Mouse (Mus musculus): ENCODE measurements around the gene Plekha8. TPM values are rescaled to one million over a fixed set of nuclear protein-coding genes. Genes with fewer than 3 reads are reported as not detected.
A peak's percentile ranks its signal among the peaks of the same experiment; 100 is the strongest.

Plekha8 gene
- polyA plus RNA-seq (2016; fragmentation: Nextera tagmentation; extraction: Ambion mirVana) = 24.6 and 26.3 TPM in 2 replicates

- Histone ChIP-seq H3K27ac (peak within 1 kb of the TSS; percentile 85), H3K27me3 (no peaks in the 10 kb centered on the region), H3K4me2 (peak within 1 kb of the TSS; percentile 71), H3K4me3 (replicated peaks) (peak within 1 kb of the TSS; percentile 89), H3K36me3 (no peaks in the 10 kb centered on the region), H3K9me3 (no peaks in the 10 kb centered on the region), H3K4me1 (replicated peaks) (peaks cover 38% of the 10 kb centered on the region), H3K9ac (replicated peaks) (peak within 1 kb of the TSS; percentile 87)
- peak; percentile 86 for ATAC-seq (ENCODE audit: insufficient number of reproducible peaks, insufficient read depth, low FRiP score, low TSS enrichment, low read depth)
- under 1% methylated on average over 48 of the region's 49 CpGs for WGBS
Observed at GRCm38 (mm10) chr6:54594469-54595329, at the start of gene Plekha8. Gene Plekha8 (plus strand): TSS chr6:54595111.

- no peaks in the 10 kb centered on the region for H3K36me3 ChIP-seq
- ATAC-seq (ENCODE audit: insufficient number of reproducible peaks, insufficient read depth, low FRiP score, low TSS enrichment, low read depth) = no peak
- no peak overlapping the region for H3K4me3 ChIP-seq (replicated peaks)
- peaks cover 18% of the 10 kb centered on the region for H3K4me1 ChIP-seq (replicated peaks)
- 73% methylated on average over 13 of the region's 13 CpGs for WGBS
- H3K9ac ChIP-seq (replicated peaks) = no peak overlapping the region
- no peak overlapping the region for H3K4me2 ChIP-seq
- no peak overlapping the region for H3K27ac ChIP-seq
- H3K27me3 ChIP-seq = no peaks in the 10 kb centered on the region
- no peaks in the 10 kb centered on the region for H3K9me3 ChIP-seq
Observed at GRCm38 (mm10) chr6:54548314-54549019, 46.4 kb upstream of the Plekha8 start.

GRCm38 (mm10) chr6:54549311-54549710, 45.6 kb upstream of the Plekha8 start:
- Histone ChIP-seq H3K36me3 (no peaks in the 10 kb centered on the region), H3K27me3 (no peaks in the 10 kb centered on the region), H3K27ac (no peak overlapping the region), H3K4me2 (no peak overlapping the region), H3K4me1 (replicated peaks) (peaks cover 24% of the 10 kb centered on the region), H3K9ac (replicated peaks) (no peak overlapping the region), H3K4me3 (replicated peaks) (no peak overlapping the region), H3K9me3 (no peaks in the 10 kb centered on the region)
- no peak for ATAC-seq (ENCODE audit: insufficient number of reproducible peaks, insufficient read depth, low FRiP score, low TSS enrichment, low read depth)
- WGBS = 45% methylated on average over 4 of the region's 4 CpGs

- Histone ChIP-seq H3K9me3 (no peaks in the 10 kb centered on the region), H3K36me3 (no peaks in the 10 kb centered on the region)
- WGBS = 70% methylated on average over 6 of the region's 7 CpGs
Observed at GRCm38 (mm10) chr6:54550801-54551323, 44.0 kb upstream of the Plekha8 start.

GRCm38 (mm10) chr6:54552721-54553413, 42.0 kb upstream of the Plekha8 start:
- H3K36me3 ChIP-seq = no peaks in the 10 kb centered on the region
- no peak overlapping the region for H3K27ac ChIP-seq
- 71% methylated on average over 9 of the region's 9 CpGs for WGBS
- no peak overlapping the region for H3K9ac ChIP-seq (replicated peaks)
- H3K4me2 ChIP-seq = no peak overlapping the region
- H3K27me3 ChIP-seq = no peaks in the 10 kb centered on the region
- H3K9me3 ChIP-seq = no peaks in the 10 kb centered on the region
- H3K4me1 ChIP-seq (replicated peaks) = peaks cover 19% of the 10 kb centered on the region
- H3K4me3 ChIP-seq (replicated peaks) = no peak overlapping the region
- no peak for ATAC-seq (ENCODE audit: insufficient number of reproducible peaks, insufficient read depth, low FRiP score, low TSS enrichment, low read depth)

More at GRCm38 (mm10) chr6:54550801-54551323, 44.0 kb upstream of the Plekha8 start:
- no peak overlapping the region for H3K27ac ChIP-seq
- no peak overlapping the region for H3K4me3 ChIP-seq (replicated peaks)
- H3K4me2 ChIP-seq = no peak overlapping the region
- H3K27me3 ChIP-seq = no peaks in the 10 kb centered on the region
- peaks cover 21% of the 10 kb centered on the region for H3K4me1 ChIP-seq (replicated peaks)
- H3K9ac ChIP-seq (replicated peaks) = no peak overlapping the region
- ATAC-seq (ENCODE audit: insufficient number of reproducible peaks, insufficient read depth, low FRiP score, low TSS enrichment, low read depth) = no peak

- Histone ChIP-seq H3K4me3 (replicated peaks) (no peak overlapping the region), H3K4me2 (no peak overlapping the region), H3K27me3 (no peaks in the 10 kb centered on the region), H3K9ac (replicated peaks) (no peak overlapping the region), H3K36me3 (no peaks in the 10 kb centered on the region), H3K4me1 (replicated peaks) (peaks cover 19% of the 10 kb centered on the region), H3K27ac (peak overlapping the region; percentile 82), H3K9me3 (no peaks in the 10 kb centered on the region)
- whole genome bisulfite sequencing = 82% methylated on average over 2 of the region's 2 CpGs
- no peak for ATAC-seq (ENCODE audit: insufficient number of reproducible peaks, insufficient read depth, low FRiP score, low TSS enrichment, low read depth)
Observed at GRCm38 (mm10) chr6:54553632-54554031, 41.3 kb upstream of the Plekha8 start.

- Histone ChIP-seq H3K36me3 (no peaks in the 10 kb centered on the region), H3K27ac (peak overlapping the region; percentile 82), H3K9me3 (no peaks in the 10 kb centered on the region), H3K4me1 (replicated peaks) (peaks cover 13% of the 10 kb centered on the region), H3K4me2 (no peak overlapping the region), H3K4me3 (replicated peaks) (no peak overlapping the region), H3K9ac (replicated peaks) (no peak overlapping the region), H3K27me3 (no peaks in the 10 kb centered on the region)
- WGBS = 58% methylated on average over 8 of the region's 8 CpGs
- ATAC-seq (ENCODE audit: insufficient number of reproducible peaks, insufficient read depth, low FRiP score, low TSS enrichment, low read depth) = peak; percentile 56
Observed at GRCm38 (mm10) chr6:54554341-54555110, 40.4 kb upstream of the Plekha8 start.

GRCm38 (mm10) chr6:54555816-54556215, 39.1 kb upstream of the Plekha8 start:
- H3K27ac ChIP-seq = no peak overlapping the region
- WGBS = 72% methylated on average over 1 of the region's 1 CpGs

GRCm38 (mm10) chr6:54557671-54558070, 37.2 kb upstream of the Plekha8 start:
- 94% methylated on average over 7 of the region's 7 CpGs for WGBS

More at GRCm38 (mm10) chr6:54555816-54556215, 39.1 kb upstream of the Plekha8 start:
- H3K36me3 ChIP-seq = no peaks in the 10 kb centered on the region
- no peak overlapping the region for H3K9ac ChIP-seq (replicated peaks)
- no peak overlapping the region for H3K4me2 ChIP-seq
- H3K27me3 ChIP-seq = no peaks in the 10 kb centered on the region
- H3K9me3 ChIP-seq = no peaks in the 10 kb centered on the region
- H3K4me1 ChIP-seq (replicated peaks) = peaks cover 10% of the 10 kb centered on the region
- no peak overlapping the region for H3K4me3 ChIP-seq (replicated peaks)
- ATAC-seq (ENCODE audit: insufficient number of reproducible peaks, insufficient read depth, low FRiP score, low TSS enrichment, low read depth) = no peak

GRCm38 (mm10) chr6:54558466-54558865, 36.4 kb upstream of the Plekha8 start:
- Histone ChIP-seq H3K4me1 (replicated peaks) (peaks cover 10% of the 10 kb centered on the region), H3K4me2 (no peak overlapping the region), H3K9ac (replicated peaks) (no peak overlapping the region), H3K4me3 (replicated peaks) (no peak overlapping the region), H3K27me3 (no peaks in the 10 kb centered on the region), H3K36me3 (no peaks in the 10 kb centered on the region), H3K9me3 (no peaks in the 10 kb centered on the region), H3K27ac (no peak overlapping the region)
- no peak for ATAC-seq (ENCODE audit: insufficient number of reproducible peaks, insufficient read depth, low FRiP score, low TSS enrichment, low read depth)
- 77% methylated on average over 7 of the region's 7 CpGs for WGBS

More at GRCm38 (mm10) chr6:54557671-54558070, 37.2 kb upstream of the Plekha8 start:
- no peak overlapping the region for H3K9ac ChIP-seq (replicated peaks)
- H3K4me3 ChIP-seq (replicated peaks) = no peak overlapping the region
- no peaks in the 10 kb centered on the region for H3K27me3 ChIP-seq
- peaks cover 10% of the 10 kb centered on the region for H3K4me1 ChIP-seq (replicated peaks)
- no peak overlapping the region for H3K4me2 ChIP-seq
- H3K36me3 ChIP-seq = no peaks in the 10 kb centered on the region
- H3K27ac ChIP-seq = no peak overlapping the region
- no peak for ATAC-seq (ENCODE audit: insufficient number of reproducible peaks, insufficient read depth, low FRiP score, low TSS enrichment, low read depth)
- H3K9me3 ChIP-seq = no peaks in the 10 kb centered on the region
